Mouse (Mus musculus): ENCODE results near the gene Ang. TPM values are rescaled to one million over a fixed set of nuclear protein-coding genes. Genes with fewer than 3 reads are reported as not detected.

Ang gene
- 1 to 10 TPM; 3.2 to 4.6 TPM for polyA plus RNA-seq (2017; shearing (Covaris generic))

GRCm38 (mm10) chr14:51090921-51091900 is at the start of gene Ang, which contains the start of gene Rnase4:
Gene Ang, plus strand, starts transcription at chr14:51091150.
Gene Rnase4, plus strand, starts transcription at chr14:51091077.

GRCm38 (mm10) chr14:51041769-51042168 is 49.2 kb upstream of the Ang start, which contains the start of gene Rnase9:
Gene Rnase9, minus strand, starts transcription at chr14:51041869.

DNA sequence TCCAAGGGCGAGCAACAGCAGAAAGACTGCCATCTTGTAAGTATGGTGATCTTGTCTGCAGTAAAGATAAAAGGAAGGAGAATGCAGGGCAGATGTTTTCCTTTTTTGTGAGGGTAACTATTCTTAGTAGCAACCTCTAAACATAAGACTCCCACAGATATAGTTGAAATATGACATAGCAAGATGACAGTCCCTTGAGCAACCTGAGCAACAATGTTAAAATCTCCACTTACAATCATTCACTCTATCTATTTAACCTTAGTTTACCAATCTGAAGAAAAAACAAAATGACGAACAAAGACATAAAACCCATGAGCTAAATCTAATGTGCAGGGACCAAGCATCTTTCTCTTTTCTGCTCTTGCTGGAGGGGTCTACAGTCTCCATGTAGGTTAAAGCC is 40.9 kb upstream of the Ang start, which contains the start of gene Rnase11:
Gene Rnase11 (minus strand): TSS at position 101 of the 400 bp plus-strand sequence.

DNA sequence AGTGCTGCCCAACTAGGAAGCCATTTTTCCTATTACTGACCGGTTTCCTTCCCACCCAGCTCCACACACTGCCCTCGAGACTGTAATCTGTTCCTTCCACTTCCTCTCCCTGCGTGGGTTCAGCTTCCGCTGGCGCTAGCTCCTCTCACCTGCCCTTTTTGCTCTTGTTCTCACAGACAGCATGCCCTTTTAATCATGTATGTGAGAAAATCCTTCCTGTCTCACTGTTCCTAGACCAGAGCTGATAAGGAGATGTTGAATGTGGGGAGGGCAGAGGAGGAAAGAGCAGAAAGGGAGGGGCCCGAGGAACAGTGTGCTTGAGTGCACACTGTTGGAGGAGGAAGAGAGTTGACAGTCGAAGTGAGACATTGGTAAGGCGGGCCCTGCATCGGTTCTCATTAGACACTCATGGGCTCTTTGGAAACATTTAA is 33.5 kb upstream of the Ang start, which contains the start of gene Rnase12:
Gene Rnase12 (minus strand): TSS at position 261 of the 431 bp plus-strand sequence.

GRCm38 (mm10) chr14:51074335-51074734 is 16.6 kb upstream of the Ang start, which contains the start of gene Olfr750:
Gene Olfr750, minus strand, starts transcription at chr14:51074435.

DNA sequence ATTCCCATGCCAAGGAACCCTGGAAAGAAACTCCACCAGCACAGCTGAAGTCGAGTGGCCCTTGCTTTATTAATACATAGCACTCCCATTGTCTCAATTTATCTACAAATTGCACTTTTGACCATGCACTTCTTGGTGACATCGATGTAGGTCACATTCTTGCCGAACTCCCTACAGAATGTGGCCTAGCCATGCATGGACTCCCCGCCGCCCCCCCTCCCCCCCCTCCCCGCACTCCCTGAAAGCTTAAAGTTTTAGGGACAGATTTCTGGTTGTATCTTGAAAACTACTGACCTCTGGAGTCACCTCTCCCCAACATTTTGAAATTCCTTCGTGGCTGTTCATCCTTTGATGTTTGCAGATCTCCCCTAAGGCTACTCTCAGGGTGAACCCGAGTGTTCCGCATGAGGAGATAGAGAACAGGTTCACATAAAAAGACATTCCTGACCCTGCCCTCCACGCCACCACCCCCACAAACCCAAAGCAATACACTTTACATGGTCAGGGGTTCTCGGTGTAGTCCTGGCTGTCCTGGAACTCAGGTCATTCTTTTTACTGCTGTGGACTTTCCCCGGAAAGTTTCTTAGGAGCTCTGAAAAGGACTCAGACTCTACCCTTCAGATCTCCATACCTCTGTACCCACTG is 23.1 kb downstream of the Ang start, which contains the start of gene Eddm3b:
Gene Eddm3b (plus strand): TSS at position 511 of the 645 bp plus-strand sequence.

GRCm38 (mm10) chr14:51146685-51147084 is 55.7 kb downstream of the Ang start, which contains the start of gene Rnase1:
Gene Rnase1, minus strand, starts transcription at chr14:51146785.

Other genes with a start within 250 kb of the Ang start
- 10 to 100 TPM; 20.6 to 24.3 TPM for gene Tep1, start 220.6 kb upstream of the Ang start, polyA plus RNA-seq (2017; shearing (Covaris generic))
- under 1 TPM; 0.33 to 0.40 TPM for gene Klhl33, start 193.6 kb upstream of the Ang start, polyA plus RNA-seq (2017; shearing (Covaris generic))
- 100 to 1,000 TPM in 1 of 2 experiments, 10 to 100 TPM in 1; 95.6 to 104 TPM for gene Osgep, start 166.3 kb upstream of the Ang start, polyA plus RNA-seq (2017; shearing (Covaris generic))
- gene Apex1, start 166.2 kb upstream of the Ang start, polyA plus RNA-seq (2017; shearing (Covaris generic)): 10 to 100 TPM; 50.0 to 51.6 TPM
- gene Pip4p1, start 160.3 kb upstream of the Ang start, polyA plus RNA-seq (2017; shearing (Covaris generic)): 10 to 100 TPM; 67.6 to 81.9 TPM
- gene Pnp, start 160.1 kb upstream of the Ang start, polyA plus RNA-seq (2017; shearing (Covaris generic)): 10 to 100 TPM; 47.8 to 51.5 TPM
- gene Gm49342, start 146.6 kb upstream of the Ang start, polyA plus RNA-seq (2017; shearing (Covaris generic)): not detected
- 1 to 10 TPM in 1 of 2 experiments, under 1 TPM in 1; 0.95 to 1.1 TPM for gene Pnp2, start 135.2 kb upstream of the Ang start, polyA plus RNA-seq (2017; shearing (Covaris generic))
- gene Rnase10, start 83.4 kb upstream of the Ang start, polyA plus RNA-seq (2017; shearing (Covaris generic)): 1 to 10 TPM in 1 of 2 experiments, under 1 TPM in 1; 0.37 to 1.0 TPM
- gene Rnase9, start 49.3 kb upstream of the Ang start, polyA plus RNA-seq (2017; shearing (Covaris generic)): not detected
- not detected for gene Rnase11, start 41.0 kb upstream of the Ang start, polyA plus RNA-seq (2017; shearing (Covaris generic))
- not detected for gene Rnase12, start 33.5 kb upstream of the Ang start, polyA plus RNA-seq (2017; shearing (Covaris generic))
- 1 to 10 TPM in 1 of 2 experiments, under 1 TPM in 1; 0.68 to 4.6 TPM for gene Olfr750, start 16.7 kb upstream of the Ang start, polyA plus RNA-seq (2017; shearing (Covaris generic))
- gene Rnase4, start 73 bp upstream of the Ang start, polyA plus RNA-seq (2017; shearing (Covaris generic)): 10 to 100 TPM; 16.4 to 19.1 TPM
- not detected for gene Eddm3b, start 23.3 kb downstream of the Ang start, polyA plus RNA-seq (2017; shearing (Covaris generic))
- 1 to 10 TPM; 2.1 to 5.0 TPM for gene Rnase6, start 32.8 kb downstream of the Ang start, polyA plus RNA-seq (2017; shearing (Covaris generic))
- gene Rnase1, start 55.6 kb downstream of the Ang start, polyA plus RNA-seq (2017; shearing (Covaris generic)): 1 to 10 TPM; 1.2 to 3.6 TPM
- gene Rnase2b, start 71.1 kb downstream of the Ang start, polyA plus RNA-seq (2017; shearing (Covaris generic)): not detected
- not detected for gene Ang2, start 108.0 kb downstream of the Ang start, polyA plus RNA-seq (2017; shearing (Covaris generic))
- gene Ear14, start 112.2 kb downstream of the Ang start, polyA plus RNA-seq (2017; shearing (Covaris generic)): not detected
- gene Rnase2a, start 165.0 kb downstream of the Ang start, polyA plus RNA-seq (2017; shearing (Covaris generic)): not detected